ENCODE assay signal across 8 mouse cellular contexts in the genomic region with DNA sequence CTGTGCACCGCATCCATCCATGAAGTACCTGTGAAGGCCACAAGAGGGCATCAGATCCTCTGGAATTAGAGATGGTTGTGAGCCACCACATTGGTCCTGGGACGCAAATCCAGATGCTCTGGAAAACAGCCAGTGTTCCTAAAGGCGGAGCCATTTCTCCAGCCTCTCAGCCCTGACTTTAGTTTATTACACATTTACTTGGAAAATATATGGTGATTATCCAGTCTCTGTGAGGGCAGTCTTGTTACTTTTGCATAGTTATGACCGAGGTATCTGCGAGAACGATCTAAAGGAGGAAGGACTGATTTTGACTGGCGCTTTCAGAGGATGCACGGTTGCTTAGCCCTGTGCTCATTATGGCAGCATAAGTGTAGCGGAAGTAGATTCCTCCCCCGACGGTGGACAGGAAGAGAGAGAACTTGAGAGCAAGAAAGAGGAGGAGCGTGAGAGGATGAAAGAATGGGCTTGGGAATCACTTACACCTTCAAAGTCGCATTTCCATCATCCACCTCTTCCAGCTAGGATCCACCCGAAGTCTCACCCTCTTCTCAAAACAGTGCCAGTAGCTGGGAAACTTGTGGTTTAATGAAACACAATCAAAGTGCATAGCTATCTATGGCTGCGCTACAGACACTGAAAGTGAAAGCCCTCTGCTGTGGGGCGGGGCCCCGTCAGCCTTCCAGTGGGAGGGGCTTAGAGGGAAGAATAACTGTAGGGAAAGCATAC. TPM values are rescaled to one million over a fixed set of nuclear protein-coding genes. Genes with fewer than 3 reads are reported as not detected.
DNase-seq lines count a peak whose midpoint lies in the region; ATAC-seq lines count a peak whose summit lies in the region.

No protein-coding gene starts in this region.

- peak overlapping the region; percentile 46 for H3K4me3 ChIP-seq in hindbrain, embryonic 16.5 days (ENCODE audit: low read length)
- H3K4me3 ChIP-seq in macrophage (ENCODE audit: inconsistent target) = peak overlapping the region; percentile 69

- WGBS in hindbrain, embryonic 16.5 days = 9% methylated on average over 17 of the region's 17 CpGs
- WGBS in macrophage (ENCODE audit: missing documents) = 2% methylated on average over 17 of the region's 17 CpGs

- H3K79me2 ChIP-seq in macrophage (ENCODE audit: inconsistent target) = no peaks in the 10 kb centered on the region

- peak; percentile 63 for DNase-seq in WW6 (ENCODE audit: low read depth, low spot score)
- DNase-seq in cerebellum, postnatal 25 days = peak; percentile 66 to 82
- peak; percentile 77 to 88 for DNase-seq in frontal cortex, postnatal 36 days (ENCODE audit: low spot score in 2 of 2)
- peak; percentile 81 to 84 for DNase-seq in left cerebral cortex, adult 18-20 months (ENCODE audit: low spot score in 2 of 2)
- DNase-seq in right cerebral cortex, adult 18-20 months = peak; percentile 80
- peak; percentile 67 to 80 for DNase-seq in urinary bladder, postnatal 4 days (ENCODE audit: low spot score in 2 of 2)

- H3K4me1 ChIP-seq in hindbrain, embryonic 16.5 days (ENCODE audit: control insufficient read depth, insufficient read depth, low read depth, low read length) = no peaks in the 10 kb centered on the region

- H3K9ac ChIP-seq in hindbrain, embryonic 16.5 days (ENCODE audit: low read depth, low read length) = peak overlapping the region; percentile 57; the same call in 1 of the 2 replicates

- no peaks in the 10 kb centered on the region for H3K27me3 ChIP-seq in hindbrain, embryonic 16.5 days (replicated peaks; ENCODE audit: control insufficient read depth, insufficient read depth, low read length)

- peak; percentile 96 for ATAC-seq in hindbrain, embryonic 16.5 days

- peak overlapping the region; percentile 76 for H3K4me2 ChIP-seq in hindbrain, embryonic 16.5 days (ENCODE audit: low read length)

- H3K27ac ChIP-seq in hindbrain, embryonic 16.5 days (ENCODE audit: low read depth, low read length) = peak overlapping the region; percentile 79
- peak overlapping the region; percentile 50 for H3K27ac ChIP-seq in macrophage

- H3K9me3 ChIP-seq in hindbrain, embryonic 16.5 days (ENCODE audit: control insufficient read depth, low read length) = no peaks in the 10 kb centered on the region

- H3K36me3 ChIP-seq in hindbrain, embryonic 16.5 days (ENCODE audit: control insufficient read depth, insufficient read depth, low read length) = no peaks in the 10 kb centered on the region
- H3K36me3 ChIP-seq in macrophage (ENCODE audit: inconsistent target) = peaks cover 34% of the 10 kb centered on the region

RNA-seq across cellular contexts. Expression of a gene that starts 26.5 kb away (rescaled TPM):
- polyA plus RNA-seq in hindbrain, embryonic 16.5 days (2015; fragmentation: Nextera tagmentation; extraction: Ambion mirVana) = 0.75 and 1.7 TPM in 2 replicates
- under 1 TPM in 1 of 2 experiments, not detected in 1; 0.80 TPM for total RNA-seq in left cerebral cortex, adult 18-20 months (2021)
- total RNA-seq in macrophage (2018; cell fraction: chromatin; rRNA removed) = 100 to 1,000 TPM in 16 of 26 experiments, 10 to 100 TPM in 10; 17.9 to 559 (median 182) TPM
- total RNA-seq in macrophage (2018; cell fraction: cytosol; rRNA removed) = 100 to 1,000 TPM in 14 of 26 experiments, 10 to 100 TPM in 12; 30.2 to 460 (median 206) TPM
- total RNA-seq in macrophage (2018; cell fraction: nucleus; rRNA removed) = 100 to 1,000 TPM in 15 of 26 experiments, 10 to 100 TPM in 11; 29.9 to 507 (median 257) TPM
- polyA plus RNA-seq in macrophage (2018) = 14.8 to 76.4 TPM (median 35.5 TPM) in 3 replicates

RNA-seq across cellular contexts. Expression of a gene that starts 27.8 kb away (rescaled TPM):
- polyA plus RNA-seq in hindbrain, embryonic 16.5 days (2015; fragmentation: Nextera tagmentation; extraction: Ambion mirVana) = 55.2 and 61.7 TPM in 2 replicates
- 10 to 100 TPM; 26.2 to 32.4 TPM for total RNA-seq in left cerebral cortex, adult 18-20 months (2021)
- not detected for total RNA-seq in macrophage (2018; cell fraction: chromatin; rRNA removed)
- total RNA-seq in macrophage (2018; cell fraction: cytosol; rRNA removed) = under 1 TPM in 16 of 26 experiments, not detected in 10; 0.06 to 0.25 (median 0.14) TPM
- under 1 TPM in 5 of 26 experiments, not detected in 21; 0.20 to 0.39 (median 0.31) TPM for total RNA-seq in macrophage (2018; cell fraction: nucleus; rRNA removed)
- 0.12 TPM in 1 of 3 replicates, not detected in the others for polyA plus RNA-seq in macrophage (2018)

Comparison
In these comparisons a context has a peak if more than half of its experiments do, and no peak if none do; other contexts are left out.
1. Peak in every context shown above with its lines: DNase-seq, ATAC-seq, H3K4me3 ChIP-seq and H3K27ac ChIP-seq.
2. RNA of a gene that starts 27.8 kb away (polyA plus RNA-seq): 55.2 to 61.7 TPM in hindbrain, embryonic 16.5 days; 0.12 TPM in macrophage; every median in the first group is over 10 times any median in the second.